Mouse (Mus musculus): ENCODE results near the gene Wdr18.

Gene Wdr18

DNA sequence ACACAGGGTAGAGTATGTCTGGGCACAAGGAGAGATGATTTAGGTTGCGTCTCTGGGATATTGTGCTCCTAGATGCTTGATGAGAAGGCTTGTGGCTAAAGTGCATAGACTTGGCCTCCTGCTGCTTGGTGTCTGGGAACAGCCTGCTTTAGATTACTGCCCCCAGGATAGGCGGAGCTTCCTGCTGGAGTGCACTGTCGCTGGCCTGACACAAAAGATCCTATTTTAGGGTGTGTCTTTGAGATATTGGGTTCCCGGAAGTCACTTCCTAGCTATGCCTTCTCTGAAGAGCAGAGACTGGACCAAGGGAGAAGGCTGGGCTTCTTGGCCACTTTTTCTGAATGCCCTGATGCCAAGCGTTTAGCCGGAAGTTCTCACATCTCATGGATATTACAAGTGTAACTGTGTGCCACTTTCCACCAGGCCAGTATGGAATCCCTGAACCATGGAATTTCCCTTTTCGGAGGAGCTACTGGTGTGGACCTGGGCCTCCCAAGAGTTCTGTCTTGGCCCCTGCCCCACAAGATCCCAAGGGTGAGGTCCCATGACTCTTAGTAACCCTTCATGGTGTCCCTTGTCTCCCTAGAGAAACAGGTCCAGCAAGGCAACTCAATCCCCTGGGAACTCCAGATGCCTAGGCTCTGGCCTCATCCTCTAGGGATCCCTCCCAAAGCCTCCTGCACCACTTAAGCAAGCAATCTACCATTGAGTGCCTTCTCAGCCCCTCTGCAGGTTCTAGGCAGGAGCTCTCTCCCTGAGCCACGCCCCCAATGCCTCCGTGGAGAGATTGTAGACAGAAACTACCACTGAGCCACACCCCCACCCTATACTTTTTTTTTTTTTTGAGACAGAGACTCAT, 43.7 kb downstream of the Wdr18 start:
- H3K36me3 ChIP-seq (ENCODE audit: control insufficient read depth, insufficient read depth, low read length, poor library complexity, severe bottlenecking): peaks cover 4% of the 10 kb centered on the region
- no peaks in the 10 kb centered on the region for H3K27me3 ChIP-seq (ENCODE audit: control insufficient read depth, insufficient read depth, low read length, poor library complexity, severe bottlenecking)
- DNase-seq (ENCODE audit: low read depth, low spot score): no peak

DNA sequence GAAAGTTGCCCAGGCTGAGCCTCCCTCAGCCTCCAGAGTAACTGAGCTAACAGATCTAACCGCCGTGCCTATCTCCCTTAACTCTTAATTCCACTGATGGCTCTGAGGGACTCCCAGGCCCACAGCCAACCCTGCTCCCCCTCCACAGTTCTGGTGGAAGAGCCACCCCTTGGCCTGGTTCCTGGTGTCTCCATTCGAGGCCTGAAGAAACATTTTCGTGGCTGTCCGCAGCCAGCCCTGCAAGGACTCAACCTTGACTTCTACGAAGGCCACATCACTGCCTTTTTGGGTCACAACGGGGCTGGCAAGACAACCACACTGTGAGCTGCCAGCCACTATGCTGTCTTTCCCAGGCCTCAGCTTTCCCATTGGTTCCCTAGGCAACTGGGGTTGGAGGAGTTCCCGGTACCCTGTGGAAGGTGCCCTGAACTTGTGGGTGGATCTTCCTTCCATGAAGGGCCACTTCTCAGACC, 44.3 kb downstream of the Wdr18 start:
- DNase-seq (ENCODE audit: low read depth, low spot score): no peak
- H3K27me3 ChIP-seq (ENCODE audit: control insufficient read depth, insufficient read depth, low read length, poor library complexity, severe bottlenecking): no peaks in the 10 kb centered on the region

DNA sequence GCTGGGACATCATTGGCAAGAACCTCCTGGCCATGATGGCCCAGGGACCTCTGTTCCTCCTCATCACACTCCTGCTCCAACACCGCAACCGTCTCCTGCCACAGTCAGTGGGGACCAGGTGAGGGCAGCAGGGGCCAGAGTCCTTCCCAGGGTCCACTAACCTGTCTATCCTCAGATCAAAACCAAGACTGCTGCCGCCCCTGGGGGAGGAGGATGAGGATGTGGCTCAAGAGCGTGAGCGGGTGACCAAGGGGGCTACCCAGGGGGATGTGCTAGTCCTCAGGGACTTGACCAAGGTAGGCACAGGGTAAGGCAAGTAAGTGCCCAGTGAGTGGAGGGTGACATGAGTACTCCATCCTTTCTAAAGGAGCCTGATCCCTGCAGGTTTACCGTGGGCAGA, 51.8 kb downstream of the Wdr18 start:
- Histone ChIP-seq H3K27me3 (ENCODE audit: control insufficient read depth, insufficient read depth, low read length, poor library complexity, severe bottlenecking) (no peaks in the 10 kb centered on the region), H3K36me3 (ENCODE audit: control insufficient read depth, insufficient read depth, low read length, poor library complexity, severe bottlenecking) (peaks cover 14% of the 10 kb centered on the region)
- DNase-seq (ENCODE audit: low read depth, low spot score): no peak

More for the DNA sequence above, 44.3 kb downstream of the Wdr18 start:
- H3K36me3 ChIP-seq (ENCODE audit: control insufficient read depth, insufficient read depth, low read length, poor library complexity, severe bottlenecking): peaks cover 6% of the 10 kb centered on the region

DNA sequence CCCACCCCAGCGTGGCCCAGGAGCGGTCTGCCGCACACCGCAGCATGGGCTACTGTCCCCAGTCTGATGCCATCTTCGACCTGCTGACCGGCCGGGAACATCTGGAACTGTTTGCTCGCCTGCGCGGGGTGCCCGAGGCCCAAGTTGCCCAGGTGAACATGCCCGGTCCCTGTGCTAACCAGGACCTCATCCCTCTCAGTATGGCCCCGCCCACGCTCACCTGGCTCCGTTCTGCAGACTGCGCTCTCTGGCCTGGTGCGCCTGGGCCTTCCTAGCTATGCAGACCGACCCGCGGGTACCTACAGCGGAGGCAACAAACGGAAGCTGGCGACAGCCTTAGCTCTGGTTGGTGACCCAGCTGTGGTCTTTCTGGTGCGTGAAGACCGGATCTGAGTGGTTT, 53.7 kb downstream of the Wdr18 start:
- DNase-seq (ENCODE audit: low read depth, low spot score): no peak
- peaks cover 12% of the 10 kb centered on the region for H3K36me3 ChIP-seq (ENCODE audit: control insufficient read depth, insufficient read depth, low read length, poor library complexity, severe bottlenecking)
- no peaks in the 10 kb centered on the region for H3K27me3 ChIP-seq (ENCODE audit: control insufficient read depth, insufficient read depth, low read length, poor library complexity, severe bottlenecking)

DNA sequence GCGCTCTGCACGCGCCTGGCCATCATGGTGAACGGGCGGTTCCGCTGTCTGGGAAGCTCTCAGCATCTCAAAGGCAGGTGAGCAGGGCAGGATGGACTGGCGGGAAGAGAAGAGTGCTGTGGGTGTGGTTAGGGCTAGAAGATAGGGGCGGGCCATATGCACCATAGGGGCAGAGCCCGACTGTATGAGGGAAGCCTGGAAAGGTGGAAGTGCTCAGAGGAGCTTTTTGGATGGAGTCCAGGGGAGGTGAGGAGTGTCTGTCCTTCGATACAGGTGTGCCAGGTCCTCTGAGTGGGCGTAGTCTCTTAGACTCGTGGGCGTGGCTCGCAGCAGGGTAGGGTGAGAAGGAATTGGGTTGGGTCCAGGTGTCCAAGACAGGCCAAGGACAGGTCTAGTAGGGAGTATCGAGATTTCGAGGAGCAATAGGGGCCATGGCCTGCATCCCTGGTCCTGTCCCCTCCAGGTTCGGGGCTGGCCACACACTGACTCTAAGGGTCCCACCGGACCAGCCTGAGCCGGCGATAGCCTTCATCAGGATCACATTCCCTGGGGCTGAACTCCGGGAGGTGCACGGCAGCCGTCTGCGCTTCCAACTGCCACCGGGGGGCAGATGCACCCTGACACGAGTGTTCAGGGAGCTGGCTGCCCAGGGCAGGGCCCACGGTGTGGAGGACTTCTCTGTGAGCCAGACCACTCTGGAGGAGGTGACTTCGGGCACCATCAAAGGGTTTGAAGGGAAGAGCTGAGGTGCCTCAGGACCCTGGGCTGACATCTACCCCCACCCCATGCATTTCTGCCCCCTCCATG, 54.7 kb downstream of the Wdr18 start:
- peak; percentile 50 for DNase-seq (ENCODE audit: low read depth, low spot score)
- no peaks in the 10 kb centered on the region for H3K27me3 ChIP-seq (ENCODE audit: control insufficient read depth, insufficient read depth, low read length, poor library complexity, severe bottlenecking)
- peaks cover 11% of the 10 kb centered on the region; the same call in 1 of the 2 replicates for H3K36me3 ChIP-seq (ENCODE audit: control insufficient read depth, insufficient read depth, low read length, poor library complexity, severe bottlenecking)

DNA sequence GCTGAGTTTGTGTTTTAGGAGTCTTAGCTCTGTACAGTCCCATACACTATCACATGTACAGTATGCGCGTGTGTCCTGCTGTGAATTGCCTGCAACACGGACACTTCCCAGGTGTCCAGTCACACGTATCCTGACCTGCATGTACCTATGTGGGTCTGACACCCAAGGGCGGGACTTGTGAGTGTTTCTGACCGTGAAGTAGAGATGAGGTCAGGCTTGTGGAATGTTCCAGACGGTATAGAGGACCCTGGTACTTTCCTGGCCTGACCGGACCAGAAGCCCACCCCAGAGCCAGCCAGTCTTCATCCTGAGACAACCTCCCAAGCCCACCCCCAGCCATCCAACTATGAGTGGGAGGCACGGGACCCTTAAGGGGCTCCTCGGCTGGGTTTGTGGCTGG, 55.6 kb downstream of the Wdr18 start:
- no peaks in the 10 kb centered on the region for H3K27me3 ChIP-seq (ENCODE audit: control insufficient read depth, insufficient read depth, low read length, poor library complexity, severe bottlenecking)

DNA sequence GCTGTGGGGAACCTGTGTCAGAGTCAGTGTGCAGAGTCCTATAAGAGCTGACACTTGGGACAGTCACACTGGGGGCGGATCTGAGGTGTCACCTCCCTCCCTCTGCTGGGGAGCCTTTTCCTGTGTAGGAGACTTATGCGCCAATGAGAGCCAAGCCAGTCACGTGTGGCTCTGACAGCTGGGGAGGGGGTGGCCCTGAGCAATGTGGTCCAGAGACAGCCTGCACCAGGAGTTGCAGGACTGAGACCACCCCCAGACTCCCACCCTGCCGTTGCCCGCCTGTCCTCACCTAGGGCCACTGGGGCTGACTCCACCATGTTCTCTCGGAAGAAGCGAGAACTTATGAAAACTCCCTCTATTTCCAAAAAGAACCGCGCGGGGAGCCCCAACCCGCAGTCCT, 56.6 kb downstream of the Wdr18 start, which contains the start of gene Arhgap45:
TSS of gene Arhgap45 (plus strand) at position 143 of the 400 bp plus-strand sequence.
- peaks cover 15% of the 10 kb centered on the region for H3K36me3 ChIP-seq (ENCODE audit: control insufficient read depth, insufficient read depth, low read length, poor library complexity, severe bottlenecking)
- H3K27me3 ChIP-seq (ENCODE audit: control insufficient read depth, insufficient read depth, low read length, poor library complexity, severe bottlenecking): no peaks in the 10 kb centered on the region
- peak; percentile 90 for DNase-seq (ENCODE audit: low read depth, low spot score)

More for the DNA sequence above, 55.6 kb downstream of the Wdr18 start:
- peaks cover 12% of the 10 kb centered on the region for H3K36me3 ChIP-seq (ENCODE audit: control insufficient read depth, insufficient read depth, low read length, poor library complexity, severe bottlenecking)
- no peak for DNase-seq (ENCODE audit: low read depth, low spot score)

DNA sequence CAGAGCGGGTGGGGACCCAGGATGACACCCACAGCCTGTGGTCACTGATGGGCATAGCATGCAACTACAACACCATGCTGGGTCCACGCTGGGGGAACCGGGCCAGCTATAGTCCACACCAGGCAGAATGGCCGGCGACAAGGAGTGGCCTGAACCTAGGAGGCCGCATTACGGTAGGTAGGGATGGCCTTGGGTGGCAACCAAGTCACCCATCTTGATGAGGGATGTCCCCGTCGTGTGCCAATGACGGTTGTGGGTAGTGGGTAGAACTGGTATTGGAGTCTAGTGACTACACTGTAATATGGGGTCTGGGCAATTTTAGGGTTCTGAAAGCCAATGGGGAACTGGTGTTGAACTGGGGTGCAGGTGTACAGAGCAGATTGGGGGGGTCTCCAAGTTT, 57.0 kb downstream of the Wdr18 start:
- Histone ChIP-seq H3K36me3 (ENCODE audit: control insufficient read depth, insufficient read depth, low read length, poor library complexity, severe bottlenecking) (peaks cover 18% of the 10 kb centered on the region), H3K27me3 (ENCODE audit: control insufficient read depth, insufficient read depth, low read length, poor library complexity, severe bottlenecking) (no peaks in the 10 kb centered on the region)
- peak; percentile 59 for DNase-seq (ENCODE audit: low read depth, low spot score)

DNA sequence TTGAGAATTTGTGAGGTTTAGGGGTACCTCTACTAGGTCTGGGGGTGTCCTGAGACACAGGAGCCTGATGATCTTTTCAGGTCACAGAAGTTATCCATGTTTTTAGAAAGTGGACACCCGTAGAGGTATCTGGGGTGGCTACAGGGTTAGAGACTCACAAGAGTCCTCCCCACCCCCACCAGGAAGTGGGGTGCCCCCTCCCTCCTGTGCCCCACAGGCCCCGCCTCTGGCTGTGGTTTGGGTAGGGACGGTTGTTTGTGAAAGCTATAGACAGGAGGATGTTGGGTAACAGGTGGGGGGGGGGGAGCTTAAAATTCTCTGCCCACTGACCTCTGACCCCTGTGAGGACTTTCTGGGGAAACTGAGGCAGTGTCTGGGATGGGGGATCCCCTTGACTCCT, 57.4 kb downstream of the Wdr18 start:
- peak; percentile 90 for DNase-seq (ENCODE audit: low read depth, low spot score)
- Histone ChIP-seq H3K27me3 (ENCODE audit: control insufficient read depth, insufficient read depth, low read length, poor library complexity, severe bottlenecking) (no peaks in the 10 kb centered on the region), H3K36me3 (ENCODE audit: control insufficient read depth, insufficient read depth, low read length, poor library complexity, severe bottlenecking) (peaks cover 22% of the 10 kb centered on the region)

DNA sequence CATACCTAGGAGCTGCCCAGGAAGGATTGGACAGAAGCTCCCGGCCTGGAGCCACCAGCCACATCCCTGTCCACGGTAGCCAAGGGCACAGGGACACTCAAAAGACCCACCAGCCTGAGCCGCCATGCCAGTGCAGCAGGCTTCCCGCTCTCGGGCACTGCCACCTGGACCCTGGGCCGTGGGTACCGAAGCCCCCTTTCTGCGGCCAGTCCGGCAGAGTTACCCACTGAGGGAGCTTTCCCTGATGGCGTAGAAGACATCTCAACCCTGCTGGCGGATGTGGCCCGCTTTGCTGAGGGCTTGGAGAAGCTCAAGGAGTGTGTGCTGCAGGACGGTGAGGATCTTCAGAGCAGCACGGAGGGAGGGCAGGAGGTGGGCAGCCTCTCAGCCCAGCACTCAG, 57.8 kb downstream of the Wdr18 start:
- peaks cover 23% of the 10 kb centered on the region for H3K36me3 ChIP-seq (ENCODE audit: control insufficient read depth, insufficient read depth, low read length, poor library complexity, severe bottlenecking)
- H3K27me3 ChIP-seq (ENCODE audit: control insufficient read depth, insufficient read depth, low read length, poor library complexity, severe bottlenecking): no peaks in the 10 kb centered on the region
- DNase-seq (ENCODE audit: low read depth, low spot score): no peak

DNA sequence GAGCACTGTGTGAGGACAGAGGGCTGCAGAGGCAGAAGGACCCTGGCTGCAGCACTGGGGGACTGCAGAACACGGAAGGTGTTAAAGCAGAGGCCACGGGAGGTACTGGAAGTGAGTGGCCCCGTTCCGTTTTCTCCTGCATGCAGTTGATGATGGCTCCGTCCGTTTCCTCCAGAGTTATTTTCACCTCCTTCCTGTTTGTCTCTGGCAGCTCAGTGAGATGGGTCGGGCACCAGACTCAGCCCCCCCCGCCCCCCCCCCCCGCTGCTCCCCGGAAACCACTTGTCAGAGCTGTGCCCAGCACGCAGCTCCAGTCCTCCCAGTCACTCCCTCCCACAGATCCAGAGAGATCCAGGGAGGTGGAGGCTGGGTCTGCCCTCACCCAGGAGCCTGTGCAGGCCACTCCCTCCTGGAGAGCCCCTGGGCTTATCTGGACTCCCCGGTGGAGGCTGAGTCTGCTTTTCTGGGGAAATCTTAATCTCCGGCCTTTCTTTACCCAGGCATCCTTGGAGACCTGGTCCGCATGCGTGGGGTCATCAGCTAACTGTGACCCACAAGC, 58.9 kb downstream of the Wdr18 start:
- no peaks in the 10 kb centered on the region for H3K27me3 ChIP-seq (ENCODE audit: control insufficient read depth, insufficient read depth, low read length, poor library complexity, severe bottlenecking)
- peak; percentile 68 for DNase-seq (ENCODE audit: low read depth, low spot score)

DNA sequence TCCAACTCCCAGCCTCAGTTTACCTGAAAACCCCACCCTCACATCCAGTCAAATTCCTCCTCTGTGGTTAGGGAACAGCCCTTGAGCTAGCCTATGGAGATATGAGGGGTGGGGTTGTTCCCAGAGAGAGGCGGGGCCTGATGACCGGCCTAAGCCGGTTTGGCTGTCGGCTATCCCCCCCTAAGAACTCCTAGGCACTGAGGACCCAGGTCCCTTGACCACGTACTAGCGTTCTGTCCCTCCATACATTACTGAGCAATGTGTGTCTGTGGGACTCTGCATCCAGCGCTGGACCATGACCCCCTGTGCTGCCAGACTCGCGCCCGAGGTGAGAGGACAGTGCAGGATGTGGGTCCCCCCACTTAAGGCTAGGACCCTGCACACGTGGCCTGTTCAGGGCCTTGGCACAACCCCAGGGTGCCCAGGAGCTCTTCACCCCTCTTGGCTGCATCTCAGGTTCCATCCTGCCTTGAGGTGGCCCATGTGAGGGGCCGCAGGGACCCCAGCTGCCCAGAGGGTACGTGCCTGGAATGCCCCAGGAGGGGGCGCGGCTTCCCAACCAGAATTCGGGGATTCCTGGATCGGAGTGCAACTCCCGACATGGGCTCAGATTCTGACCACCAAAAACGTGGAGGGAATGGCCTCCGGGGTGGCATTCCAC, 59.6 kb downstream of the Wdr18 start:
- no peak for DNase-seq (ENCODE audit: low read depth, low spot score)
- Histone ChIP-seq H3K36me3 (ENCODE audit: control insufficient read depth, insufficient read depth, low read length, poor library complexity, severe bottlenecking) (peaks cover 26% of the 10 kb centered on the region), H3K27me3 (ENCODE audit: control insufficient read depth, insufficient read depth, low read length, poor library complexity, severe bottlenecking) (no peaks in the 10 kb centered on the region)

More for the DNA sequence above, 58.9 kb downstream of the Wdr18 start:
- H3K36me3 ChIP-seq (ENCODE audit: control insufficient read depth, insufficient read depth, low read length, poor library complexity, severe bottlenecking): peaks cover 26% of the 10 kb centered on the region
